Mouse (Mus musculus) E14TG2a.4 (cell line): ENCODE measurements at regions not wholly inside any gene's neighbourhood (a gene's known extent, or its start where the extent isn't known, plus 50 kb on each side); places are given as distances from the start of the nearest gene placed in this dataset.

Experiments used
- H3K27me3 ChIP-seq: 2 replicates; pipeline ENCODE4 v1.6.1; 2014; ENCODE audit warnings: low read length, control low read depth; ENCODE audit not compliant: insufficient read depth
- H3K36me3 ChIP-seq: 2 replicates; pipeline ENCODE4 v1.6.1; 2014; ENCODE audit warnings: low read length, control low read depth; ENCODE audit not compliant: insufficient read depth
- H3K4me1 ChIP-seq: replicated peaks from 2 replicates; pipeline ENCODE4 v1.6.1; 2014; ENCODE audit warnings: low read depth, low read length, control low read depth
- H3K4me3 ChIP-seq: replicated peaks from 2 replicates; pipeline ENCODE4 v1.5.1; 2014; ENCODE audit warnings: mild to moderate bottlenecking, low read length
- H3K9me3 ChIP-seq: 2 replicates; pipeline ENCODE4 v1.6.1; 2014; ENCODE audit warnings: low read length, control low read depth
- CTCF ChIP-seq: conservative IDR thresholded peaks from 2 replicates; pipeline ENCODE4 v1.5.1; 2014; ENCODE audit warnings: low read length
- NANOG ChIP-seq: IDR thresholded peaks from 2 replicates; pipeline ENCODE4 v1.6.1; 2014; ENCODE audit warnings: borderline replicate concordance, low read length, mixed read lengths
- POU5F1 ChIP-seq: IDR thresholded peaks from 2 replicates; pipeline ENCODE4 v1.6.1; 2014; ENCODE audit warnings: low read length, borderline replicate concordance

GRCm38 (mm10) chr10:99396630-99397029 is 133.6 kb downstream of the Dusp6 start:
- H3K4me3 ChIP-seq: no peak overlapping the region
- H3K36me3 ChIP-seq: no peaks in the 10 kb centered on the region
- H3K27me3 ChIP-seq: no peaks in the 10 kb centered on the region
- H3K4me1 ChIP-seq: no peaks in the 10 kb centered on the region
- H3K9me3 ChIP-seq: no peaks in the 10 kb centered on the region
- TF ChIP-seq NANOG (no peak), POU5F1 (no peak), CTCF (no peak)

- Histone ChIP-seq H3K27me3 (no peaks in the 10 kb centered on the region), H3K9me3 (no peaks in the 10 kb centered on the region), H3K4me1 (0 out of 2 replicates have a peak, but pooled peaks cover 2% of the 10 kb centered on the region), H3K4me3 (no peak overlapping the region), H3K36me3 (no peaks in the 10 kb centered on the region)
- TF ChIP-seq NANOG (no peak), CTCF (no peak), POU5F1 (no peak)
Measured at GRCm38 (mm10) chr10:99400076-99400475, 137.0 kb downstream of the Dusp6 start.

GRCm38 (mm10) chr10:99406764-99407163 is 143.7 kb downstream of the Dusp6 start:
- TF ChIP-seq POU5F1 (no peak), NANOG (no peak), CTCF (no peak)
- no peak overlapping the region for H3K4me3 ChIP-seq
- H3K27me3 ChIP-seq: no peaks in the 10 kb centered on the region
- H3K4me1 ChIP-seq: 0 out of 2 replicates have a peak, but pooled peaks cover 4% of the 10 kb centered on the region
- H3K36me3 ChIP-seq: no peaks in the 10 kb centered on the region
- no peaks in the 10 kb centered on the region for H3K9me3 ChIP-seq

- H3K4me3 ChIP-seq: no peak overlapping the region
- no peaks in the 10 kb centered on the region for H3K27me3 ChIP-seq
- H3K9me3 ChIP-seq: no peaks in the 10 kb centered on the region
- 0 out of 2 replicates have a peak, but pooled peaks cover 4% of the 10 kb centered on the region for H3K4me1 ChIP-seq
- TF ChIP-seq POU5F1 (no peak), CTCF (peak; percentile 92)
- H3K36me3 ChIP-seq: no peaks in the 10 kb centered on the region
Measured at GRCm38 (mm10) chr10:99408786-99409185, 145.8 kb downstream of the Dusp6 start.

GRCm38 (mm10) chr10:99409744-99410143 is 146.7 kb downstream of the Dusp6 start:
- no peaks in the 10 kb centered on the region for H3K9me3 ChIP-seq
- 0 out of 2 replicates have a peak, but pooled peaks cover 4% of the 10 kb centered on the region for H3K4me1 ChIP-seq
- no peaks in the 10 kb centered on the region for H3K36me3 ChIP-seq
- no peak overlapping the region for H3K4me3 ChIP-seq
- no peak for TF ChIP-seq CTCF
- no peak for TF ChIP-seq NANOG
- TF ChIP-seq POU5F1: no peak
- no peaks in the 10 kb centered on the region for H3K27me3 ChIP-seq

- Histone ChIP-seq H3K27me3 (no peaks in the 10 kb centered on the region), H3K9me3 (no peaks in the 10 kb centered on the region), H3K4me1 (no peaks in the 10 kb centered on the region), H3K36me3 (no peaks in the 10 kb centered on the region), H3K4me3 (no peak overlapping the region)
- TF ChIP-seq POU5F1 (no peak), CTCF (no peak), NANOG (no peak)
Measured at GRCm38 (mm10) chr10:99410754-99411153, 147.7 kb downstream of the Dusp6 start.

- Histone ChIP-seq H3K4me3 (no peak overlapping the region), H3K36me3 (no peaks in the 10 kb centered on the region), H3K27me3 (no peaks in the 10 kb centered on the region), H3K9me3 (no peaks in the 10 kb centered on the region), H3K4me1 (peaks cover 12% of the 10 kb centered on the region)
- TF ChIP-seq NANOG (no peak), POU5F1 (no peak), CTCF (no peak)
Measured at GRCm38 (mm10) chr10:99413455-99413854, 150.4 kb downstream of the Dusp6 start.

GRCm38 (mm10) chr10:99416271-99416670 is 153.2 kb downstream of the Dusp6 start:
- TF ChIP-seq POU5F1 (no peak), CTCF (no peak), NANOG (no peak)
- Histone ChIP-seq H3K27me3 (no peaks in the 10 kb centered on the region), H3K4me3 (no peak overlapping the region), H3K36me3 (no peaks in the 10 kb centered on the region), H3K9me3 (no peaks in the 10 kb centered on the region), H3K4me1 (peaks cover 16% of the 10 kb centered on the region)

- no peak for TF ChIP-seq NANOG
- TF ChIP-seq POU5F1: no peak
- no peak for TF ChIP-seq CTCF
- Histone ChIP-seq H3K27me3 (no peaks in the 10 kb centered on the region), H3K4me3 (no peak overlapping the region), H3K4me1 (peaks cover 16% of the 10 kb centered on the region), H3K36me3 (no peaks in the 10 kb centered on the region), H3K9me3 (no peaks in the 10 kb centered on the region)
Measured at GRCm38 (mm10) chr10:99416896-99417479, 154.0 kb downstream of the Dusp6 start.
